Mouse (Mus musculus): ENCODE measurements at regions not wholly inside any gene's neighbourhood (a gene's known extent, or its start where the extent isn't known, plus 50 kb on each side); places are given as distances from the start of the nearest gene placed in this dataset.
"Not testable (repeated sequence)": the region's sequence is repeated elsewhere in the genome, so short reads cannot be mapped to it uniquely, and the experiment has no call there.

DNA sequence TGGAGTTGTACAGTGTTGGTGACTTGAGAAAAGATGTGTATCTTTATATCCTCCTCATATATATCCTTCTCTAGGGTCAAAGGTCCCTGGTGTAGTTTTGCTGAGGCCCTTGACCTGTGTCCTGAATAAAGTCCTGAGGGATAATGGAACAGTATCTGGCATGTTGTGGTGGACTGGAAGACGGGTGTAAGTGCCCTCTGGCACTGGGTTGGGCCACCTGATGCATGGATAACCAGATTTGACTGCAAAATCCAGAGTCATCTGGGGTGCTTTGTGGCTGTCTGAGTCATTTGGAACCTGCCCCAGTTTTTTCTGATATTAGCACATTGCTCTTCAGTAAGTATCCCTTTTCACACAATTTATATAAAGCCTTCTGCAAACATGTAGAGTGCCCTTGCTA is 378.3 kb upstream of the Klhl29 start:
- Histone ChIP-seq H3K36me3 (no peaks in the 10 kb centered on the region), H3K9me3 (no peaks in the 10 kb centered on the region), H3K9ac (no peak overlapping the region), H3K4me3 (no peak overlapping the region), H3K27me3 (no peaks in the 10 kb centered on the region), H3K4me1 (no peaks in the 10 kb centered on the region), H3K27ac (no peak overlapping the region), H3K4me2 (replicated peaks) (no peak overlapping the region)
- no peak for ATAC-seq (ENCODE audit: insufficient number of reproducible peaks, insufficient read depth, low FRiP score, low TSS enrichment)
- WGBS = 28% methylated on average over 1 of the region's 1 CpGs

DNA sequence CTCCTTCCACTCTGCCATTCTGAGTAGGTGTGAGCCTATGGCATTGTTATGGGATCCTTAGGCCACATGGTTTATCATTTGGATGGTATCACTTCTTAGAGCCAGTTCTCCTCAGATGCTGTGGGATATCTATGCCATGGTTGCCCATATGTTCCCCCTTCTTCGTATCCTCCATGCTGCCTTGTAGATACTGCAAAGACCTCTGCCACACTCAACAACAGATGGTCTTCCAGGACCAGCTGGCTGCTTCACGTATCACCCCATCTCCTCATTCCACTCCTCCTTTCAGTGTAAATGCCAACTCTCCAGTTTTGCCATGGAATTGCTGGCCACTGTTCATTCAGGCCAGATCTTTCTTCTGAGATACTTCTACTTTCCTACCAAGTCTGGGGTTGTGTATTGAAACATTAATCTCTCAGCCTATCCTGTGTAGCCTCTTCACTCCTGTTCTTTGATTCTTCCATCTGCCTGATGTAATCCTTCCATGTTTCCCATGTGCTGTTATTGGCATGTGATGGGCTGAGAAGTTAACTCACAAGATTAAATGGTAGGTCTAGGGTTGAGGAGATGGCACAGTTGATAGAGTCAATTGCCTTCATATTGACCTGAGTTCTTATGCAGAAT is 368.7 kb upstream of the Klhl29 start:
- Histone ChIP-seq H3K4me3 (no peak overlapping the region), H3K9ac (no peak overlapping the region), H3K27me3 (no peaks in the 10 kb centered on the region), H3K36me3 (no peaks in the 10 kb centered on the region), H3K9me3 (no peaks in the 10 kb centered on the region), H3K27ac (no peak overlapping the region), H3K4me1 (no peaks in the 10 kb centered on the region), H3K4me2 (replicated peaks) (no peak overlapping the region)
- WGBS = 88% methylated on average over 2 of the region's 2 CpGs
- no peak for ATAC-seq (ENCODE audit: insufficient number of reproducible peaks, insufficient read depth, low FRiP score, low TSS enrichment)

DNA sequence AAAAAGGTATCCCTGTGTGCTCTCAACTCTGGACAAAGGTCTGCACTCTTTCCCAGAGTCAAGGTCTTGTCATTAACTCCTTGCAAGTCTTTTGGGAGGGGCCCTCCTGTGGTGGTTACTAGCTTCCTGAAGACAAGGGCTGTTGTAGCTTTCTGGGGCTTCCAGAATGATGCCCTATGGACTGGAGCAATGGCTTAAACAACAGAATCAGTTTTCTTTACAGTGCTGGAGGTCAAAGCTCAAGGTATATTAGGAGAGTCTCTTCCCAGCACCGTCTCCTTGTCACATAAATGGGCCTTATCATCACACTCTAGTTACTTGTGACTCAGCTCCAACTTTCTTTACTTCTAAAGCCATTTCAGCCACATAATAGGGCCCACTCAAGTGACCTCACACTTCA is 360.6 kb upstream of the Klhl29 start:
- H3K9ac ChIP-seq = no peak overlapping the region
- H3K9me3 ChIP-seq = no peaks in the 10 kb centered on the region
- H3K4me2 ChIP-seq (replicated peaks) = no peak overlapping the region
- H3K36me3 ChIP-seq = no peaks in the 10 kb centered on the region
- H3K4me3 ChIP-seq = no peak overlapping the region
- no peak overlapping the region for H3K27ac ChIP-seq
- H3K4me1 ChIP-seq = no peaks in the 10 kb centered on the region
- ATAC-seq (ENCODE audit: insufficient number of reproducible peaks, insufficient read depth, low FRiP score, low TSS enrichment) = no peak
- WGBS = 49% methylated on average over 1 of the region's 1 CpGs
- H3K27me3 ChIP-seq = no peaks in the 10 kb centered on the region

DNA sequence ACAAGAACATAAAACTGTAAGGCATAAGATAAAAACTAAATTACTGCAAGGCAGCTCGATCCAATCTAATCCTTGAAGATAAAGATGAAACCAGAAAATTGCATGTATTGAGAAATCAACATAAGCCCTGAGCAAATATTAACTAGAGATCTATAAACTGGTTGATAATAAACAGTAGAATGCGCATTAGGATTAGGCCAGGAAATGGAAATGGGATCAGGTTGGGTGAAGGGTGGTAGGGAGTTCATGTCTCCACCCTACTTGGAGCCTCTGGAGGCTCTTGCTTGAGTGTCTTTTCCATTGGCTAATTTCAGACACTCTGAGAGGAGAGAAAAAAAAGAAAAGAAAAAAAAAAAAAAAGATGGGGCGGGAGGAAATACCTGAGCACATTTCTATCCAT is 359.4 kb upstream of the Klhl29 start:
- Histone ChIP-seq H3K27me3 (no peaks in the 10 kb centered on the region), H3K4me3 (no peak overlapping the region), H3K36me3 (no peaks in the 10 kb centered on the region), H3K9me3 (no peaks in the 10 kb centered on the region), H3K4me1 (no peaks in the 10 kb centered on the region), H3K9ac (no peak overlapping the region), H3K27ac (no peak overlapping the region), H3K4me2 (replicated peaks) (no peak overlapping the region)
- ATAC-seq (ENCODE audit: insufficient number of reproducible peaks, insufficient read depth, low FRiP score, low TSS enrichment) = no peak
- 84% methylated on average over 3 of the region's 3 CpGs for WGBS

DNA sequence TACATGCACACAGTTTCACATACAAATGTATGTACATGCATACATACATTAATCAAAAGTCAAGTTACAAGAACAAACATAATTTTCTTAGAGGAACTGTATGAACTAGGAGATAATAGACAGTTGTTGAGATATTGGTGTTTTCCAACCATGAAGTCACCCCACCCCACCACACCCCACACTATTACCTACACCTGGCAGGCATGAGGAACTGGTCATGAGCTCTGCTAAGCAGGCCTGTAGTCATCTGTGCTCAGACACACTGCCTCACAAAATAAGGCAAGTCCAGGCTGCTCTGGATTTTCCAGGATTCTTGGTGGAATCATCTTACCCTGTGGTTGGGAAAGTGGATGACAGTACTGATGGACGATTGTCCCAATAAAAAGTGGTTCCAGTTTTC is 347.6 kb upstream of the Klhl29 start:
- no peak overlapping the region for H3K4me3 ChIP-seq
- no peaks in the 10 kb centered on the region for H3K9me3 ChIP-seq
- H3K4me1 ChIP-seq = no peaks in the 10 kb centered on the region
- ATAC-seq (ENCODE audit: insufficient number of reproducible peaks, insufficient read depth, low FRiP score, low TSS enrichment) = no peak
- H3K27me3 ChIP-seq = no peaks in the 10 kb centered on the region
- no peaks in the 10 kb centered on the region for H3K36me3 ChIP-seq
- no peak overlapping the region for H3K27ac ChIP-seq
- 80% methylated on average over 1 of the region's 1 CpGs for WGBS
- no peak overlapping the region for H3K9ac ChIP-seq
- H3K4me2 ChIP-seq (replicated peaks) = no peak overlapping the region

DNA sequence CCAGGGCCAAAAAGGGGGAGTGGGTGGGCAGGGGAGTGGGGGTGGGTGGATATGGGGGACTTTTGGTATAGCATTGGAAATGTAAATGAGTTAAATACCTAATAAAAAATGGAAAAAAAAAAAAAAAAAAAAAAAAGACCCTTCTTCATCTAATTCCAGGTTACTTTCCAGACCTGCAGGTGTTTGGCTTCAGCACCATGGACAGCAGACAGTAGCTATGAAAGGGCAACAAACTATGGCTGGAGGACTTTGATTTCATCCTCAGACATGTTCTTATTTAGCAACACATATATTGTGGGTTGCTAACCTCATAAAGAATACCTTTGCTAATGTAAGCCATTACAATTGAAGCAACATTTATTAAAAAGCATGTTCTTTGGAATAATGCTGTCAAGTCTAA is 342.0 kb upstream of the Klhl29 start:
- ATAC-seq (ENCODE audit: insufficient number of reproducible peaks, insufficient read depth, low FRiP score, low TSS enrichment); H3K27me3 ChIP-seq; H3K36me3 ChIP-seq; H3K27ac ChIP-seq; H3K9me3 ChIP-seq; H3K9ac ChIP-seq; H3K4me2 ChIP-seq (replicated peaks); H3K4me3 ChIP-seq; H3K4me1 ChIP-seq: not testable (repeated sequence)

DNA sequence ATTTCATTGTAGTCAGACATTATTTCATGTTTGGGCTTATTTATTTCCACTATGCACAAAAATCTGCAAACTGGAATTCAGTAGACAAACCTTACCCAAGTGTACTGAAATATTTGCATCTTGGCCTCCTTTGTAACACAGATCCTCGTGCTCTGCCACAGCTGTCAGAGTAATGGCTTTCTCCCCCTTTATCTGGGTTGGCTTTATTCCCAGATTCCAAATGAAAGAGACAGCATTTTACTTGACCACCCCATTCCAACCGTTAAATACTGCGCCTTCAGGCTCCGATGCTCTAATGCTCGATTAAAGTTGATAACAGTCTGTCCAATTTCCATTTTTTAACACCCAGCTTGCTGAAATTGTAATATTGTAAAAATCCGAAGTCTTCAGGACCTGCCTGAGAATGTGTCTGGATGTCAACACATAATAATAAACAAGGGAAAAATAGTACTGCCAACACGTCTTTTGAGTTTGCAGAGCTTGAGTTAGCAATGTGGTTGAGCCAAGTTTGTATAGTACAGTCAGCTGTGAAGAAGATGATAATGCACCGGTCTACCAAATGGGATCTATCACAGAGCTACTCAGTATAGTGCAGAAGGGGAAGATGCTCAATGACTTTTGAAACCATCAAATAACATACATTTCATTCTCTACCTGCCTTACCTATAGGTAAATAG is 323.4 kb upstream of the Klhl29 start:
- Histone ChIP-seq H3K4me2 (replicated peaks) (no peak overlapping the region), H3K4me1 (no peaks in the 10 kb centered on the region), H3K27ac (no peak overlapping the region), H3K9ac (no peak overlapping the region), H3K4me3 (no peak overlapping the region), H3K36me3 (no peaks in the 10 kb centered on the region), H3K9me3 (no peaks in the 10 kb centered on the region), H3K27me3 (no peaks in the 10 kb centered on the region)
- ATAC-seq (ENCODE audit: insufficient number of reproducible peaks, insufficient read depth, low FRiP score, low TSS enrichment) = no peak
- 84% methylated on average over 8 of the region's 8 CpGs for WGBS

DNA sequence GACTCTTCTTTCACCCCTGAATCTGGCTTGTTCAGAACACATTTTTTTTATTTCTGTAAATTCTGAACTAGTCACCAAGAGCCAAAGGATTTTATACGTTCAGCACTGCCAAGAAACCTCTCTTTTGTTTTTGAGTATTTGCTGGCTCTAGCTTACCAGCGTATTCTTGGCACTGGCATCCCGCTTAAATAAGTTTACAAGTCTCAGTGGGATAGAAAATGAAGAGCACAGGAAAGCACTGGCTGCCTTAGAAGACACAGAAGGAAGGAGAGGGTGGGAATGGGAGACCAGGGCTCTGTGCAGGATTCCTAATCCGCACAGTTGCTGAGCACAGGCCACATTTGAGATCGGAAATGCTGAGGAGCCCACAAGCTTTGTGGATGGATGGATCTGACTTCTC is 306.7 kb upstream of the Klhl29 start:
- no peaks in the 10 kb centered on the region for H3K27me3 ChIP-seq
- H3K4me3 ChIP-seq = no peak overlapping the region
- H3K9me3 ChIP-seq = no peaks in the 10 kb centered on the region
- no peak overlapping the region for H3K27ac ChIP-seq
- 88% methylated on average over 5 of the region's 5 CpGs for WGBS
- H3K4me1 ChIP-seq = no peaks in the 10 kb centered on the region
- no peak overlapping the region for H3K4me2 ChIP-seq (replicated peaks)
- no peak for ATAC-seq (ENCODE audit: insufficient number of reproducible peaks, insufficient read depth, low FRiP score, low TSS enrichment)
- no peaks in the 10 kb centered on the region for H3K36me3 ChIP-seq
- H3K9ac ChIP-seq = no peak overlapping the region

DNA sequence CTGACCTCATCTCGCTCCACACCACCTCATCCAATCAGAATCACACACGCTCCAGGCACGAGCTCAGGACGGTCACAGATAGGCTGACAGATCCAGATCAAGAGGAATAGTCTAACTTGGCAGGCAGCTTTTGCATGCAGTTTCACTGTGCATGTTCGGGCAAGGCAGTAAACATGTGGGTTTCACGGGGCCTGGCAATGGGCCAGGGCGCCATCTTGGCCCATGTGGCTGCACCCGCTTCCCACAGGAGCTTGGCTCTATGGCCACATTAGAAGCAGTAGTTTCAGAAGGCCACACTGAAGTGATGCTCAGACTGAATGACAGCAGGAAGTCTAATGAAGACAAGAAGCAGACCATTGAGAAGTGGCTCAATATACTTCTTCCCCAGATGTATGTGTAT is 302.6 kb upstream of the Klhl29 start:
- H3K27me3 ChIP-seq; H3K36me3 ChIP-seq; H3K9ac ChIP-seq; H3K4me1 ChIP-seq; H3K4me3 ChIP-seq; H3K9me3 ChIP-seq; H3K27ac ChIP-seq; H3K4me2 ChIP-seq (replicated peaks); ATAC-seq (ENCODE audit: insufficient number of reproducible peaks, insufficient read depth, low FRiP score, low TSS enrichment): not testable (repeated sequence)
- 96% methylated on average over 8 of the region's 8 CpGs for WGBS

DNA sequence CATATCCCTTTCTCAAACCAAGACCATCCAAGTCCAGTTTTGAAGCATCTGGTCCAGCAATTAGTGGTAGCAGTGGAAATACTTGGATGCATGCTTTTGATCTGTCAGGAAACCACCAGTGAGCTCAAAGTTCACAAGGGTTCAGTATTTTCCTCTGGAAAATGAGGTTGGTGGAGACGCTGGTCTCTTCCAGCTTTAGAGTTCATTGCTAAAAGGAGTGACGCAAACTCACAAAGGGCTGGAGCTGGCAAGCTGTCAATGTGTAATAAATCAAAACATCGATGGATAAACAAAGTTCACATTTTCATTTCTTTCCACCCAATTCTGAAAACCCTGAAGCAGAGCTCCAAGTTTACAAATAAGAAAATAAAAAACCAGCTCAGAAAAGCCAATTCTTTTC is 293.0 kb upstream of the Klhl29 start:
- ATAC-seq (ENCODE audit: insufficient number of reproducible peaks, insufficient read depth, low FRiP score, low TSS enrichment) = no peak
- Histone ChIP-seq H3K9me3 (no peaks in the 10 kb centered on the region), H3K27me3 (no peaks in the 10 kb centered on the region), H3K4me1 (no peaks in the 10 kb centered on the region), H3K4me3 (no peak overlapping the region), H3K9ac (no peak overlapping the region), H3K27ac (no peak overlapping the region), H3K4me2 (replicated peaks) (no peak overlapping the region), H3K36me3 (no peaks in the 10 kb centered on the region)
- 63% methylated on average over 3 of the region's 3 CpGs for WGBS

DNA sequence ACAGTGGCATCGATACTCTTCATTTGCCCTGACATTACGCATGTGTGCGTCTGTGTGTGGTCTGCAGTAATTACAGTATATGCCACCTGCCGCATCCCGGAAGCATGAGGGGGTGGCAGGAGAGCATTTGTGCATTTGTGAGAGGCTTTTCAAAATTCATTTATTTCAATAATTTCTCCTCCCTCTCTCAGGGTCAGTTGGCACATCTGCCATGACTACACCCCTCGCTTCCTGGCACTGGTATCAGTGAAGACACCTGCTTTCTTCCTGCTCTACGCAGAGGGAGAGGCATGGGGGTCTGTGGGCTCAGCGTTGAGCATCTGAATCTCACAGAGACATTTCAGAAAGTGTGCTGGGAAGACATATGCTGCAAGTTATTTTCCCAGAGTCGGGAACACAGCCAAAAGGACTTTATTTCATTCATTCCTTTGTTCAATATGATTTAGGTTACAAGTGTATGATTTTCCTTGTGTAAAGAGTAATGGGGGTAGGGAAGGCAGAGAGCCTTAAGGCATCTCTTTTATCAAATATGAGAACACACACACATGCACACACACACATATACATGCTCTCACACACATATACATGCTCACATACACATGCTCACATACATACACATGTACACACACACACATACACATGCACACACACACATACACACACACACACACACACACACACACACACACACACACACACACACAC is 262.2 kb upstream of the Klhl29 start:
- Histone ChIP-seq H3K27me3 (no peaks in the 10 kb centered on the region), H3K4me1 (no peaks in the 10 kb centered on the region), H3K9me3 (no peaks in the 10 kb centered on the region), H3K27ac (no peak overlapping the region), H3K9ac (no peak overlapping the region), H3K36me3 (no peaks in the 10 kb centered on the region), H3K4me3 (no peak overlapping the region), H3K4me2 (replicated peaks) (no peak overlapping the region)
- 84% methylated on average over 9 of the region's 9 CpGs for WGBS
- no peak for ATAC-seq (ENCODE audit: insufficient number of reproducible peaks, insufficient read depth, low FRiP score, low TSS enrichment)

DNA sequence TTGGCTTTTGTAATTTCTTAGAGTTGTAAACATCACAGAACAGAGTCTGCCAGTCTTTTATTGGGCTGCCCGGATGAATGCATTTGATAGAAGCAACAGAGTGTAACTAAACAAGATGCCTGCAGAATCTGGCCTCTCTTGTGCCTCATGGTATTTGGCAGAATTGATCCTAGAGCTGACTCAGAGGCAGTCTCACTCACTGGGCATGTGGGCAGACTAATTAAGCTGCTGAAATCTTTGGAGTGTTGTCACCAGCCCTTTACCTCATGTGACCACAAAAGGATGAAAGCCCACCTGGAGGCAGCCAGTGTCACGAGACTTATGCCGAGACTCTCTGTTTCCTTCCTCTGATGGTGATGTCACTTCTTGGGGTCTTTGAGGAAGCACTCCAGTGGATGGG is 258.5 kb upstream of the Klhl29 start:
- Histone ChIP-seq H3K4me2 (replicated peaks) (no peak overlapping the region), H3K4me1 (no peaks in the 10 kb centered on the region), H3K36me3 (no peaks in the 10 kb centered on the region), H3K27me3 (no peaks in the 10 kb centered on the region), H3K9ac (no peak overlapping the region), H3K9me3 (no peaks in the 10 kb centered on the region), H3K4me3 (no peak overlapping the region), H3K27ac (no peak overlapping the region)
- ATAC-seq (ENCODE audit: insufficient number of reproducible peaks, insufficient read depth, low FRiP score, low TSS enrichment) = no peak
- WGBS = 79% methylated on average over 3 of the region's 3 CpGs
